Mouse (Mus musculus) C2C12 (cell line): ENCODE results near the gene Dbil5.

Experiments
- CTCF ChIP-seq: IDR thresholded peaks from one replicate; pipeline ENCODE4 v1.5.1; 2011; ENCODE audit not compliant: control insufficient read depth, insufficient read depth, insufficient read length
- MYOD1 ChIP-seq: IDR thresholded peaks from one replicate; pipeline ENCODE4 v1.6.1; 2011; ENCODE audit warnings: low read depth; ENCODE audit not compliant: control insufficient read depth, insufficient read length

GRCm38 (mm10) chr11:76170207-76170606 is 47.2 kb upstream of the Dbil5 start:
- TF ChIP-seq CTCF (no peak), MYOD1 (no peak)
